Mouse (Mus musculus) hindbrain, embryonic 14.5 days (tissue): ENCODE results near the gene Cyb5r1. TPM values are rescaled to one million over a fixed set of nuclear protein-coding genes. Genes with fewer than 3 reads are reported as not detected.
"Not testable (repeated sequence)": the region's sequence is repeated elsewhere in the genome, so short reads cannot be mapped to it uniquely, and the experiment has no call there.

Experiments
- ATAC-seq: fragments of 200-750 bp; cut with Nextera tagmentation; 2 replicates; pipeline ENCODE4 v1.8.0; 2017; ENCODE audit warnings: moderate number of reproducible peaks, mild to moderate bottlenecking, moderate TSS enrichment, moderate library complexity; ENCODE audit not compliant: low FRiP score
- DNase-seq: peaks from one replicate; pipeline ENCODE4 v3.0.0-alpha.2; 2015; ENCODE audit warnings: low spot score
- H3K27ac ChIP-seq: fragments of 300-500 bp; sonication (generic); 2 replicates; pipeline ENCODE4 v1.5.1; 2014; ENCODE audit warnings: mild to moderate bottlenecking, moderate library complexity
- H3K27me3 ChIP-seq: fragments of 300-500 bp; sonication (generic); 2 replicates; pipeline ENCODE4 v1.6.1; 2014; ENCODE audit warnings: mild to moderate bottlenecking, low read length, mixed read lengths; ENCODE audit not compliant: control insufficient read depth, insufficient read depth
- H3K36me3 ChIP-seq: fragments of 300-500 bp; sonication (generic); replicated peaks from 2 replicates; pipeline ENCODE4 v1.6.1; 2014; ENCODE audit not compliant: control insufficient read depth, insufficient read depth
- H3K4me1 ChIP-seq: fragments of 300-500 bp; sonication (generic); replicated peaks from 2 replicates; pipeline ENCODE4 v1.6.1; 2014; ENCODE audit warnings: antibody characterized with exemption, low read length, mixed read lengths; ENCODE audit not compliant: control insufficient read depth, insufficient read depth
- H3K4me2 ChIP-seq: fragments of 300-500 bp; sonication (generic); replicated peaks from 2 replicates; pipeline ENCODE4 v1.6.1; 2014; ENCODE audit warnings: mild to moderate bottlenecking, moderate library complexity
- H3K4me3 ChIP-seq: fragments of 300-500 bp; sonication (generic); replicated peaks from 2 replicates; pipeline ENCODE4 v1.5.1; 2014; ENCODE audit warnings: mild to moderate bottlenecking, low read length
- H3K9ac ChIP-seq: fragments of 300-500 bp; sonication (generic); 2 replicates; pipeline ENCODE4 v1.6.1; 2014
- H3K9me3 ChIP-seq: fragments of 300-500 bp; sonication (generic); 2 replicates; pipeline ENCODE4 v1.6.1; 2016; ENCODE audit warnings: low read length; ENCODE audit not compliant: control insufficient read depth
- whole genome bisulfite sequencing: fragments of 180-500 bp; shearing (Covaris S2); extraction: QIAGEN DNeasy Blood & Tissue Kit; methylation state at CpG from one replicate; pipeline ENCODE4 v1.1.7; 2014; 5-methylcytosine and 5-hydroxymethylcytosine counted together
- polyA plus RNA-seq: library from polyadenylated mRNA; unstranded; fragments of >200 nt; fragmentation: Nextera tagmentation; extraction: Ambion mirVana; gene quantifications from 2 replicates; pipeline ENCODE4 v1.2.1, GENCODE M21; 2014

The Cyb5r1 gene
- polyA plus RNA-seq, 1 experiment from 2014 or later = 13.3 TPM

DNA sequence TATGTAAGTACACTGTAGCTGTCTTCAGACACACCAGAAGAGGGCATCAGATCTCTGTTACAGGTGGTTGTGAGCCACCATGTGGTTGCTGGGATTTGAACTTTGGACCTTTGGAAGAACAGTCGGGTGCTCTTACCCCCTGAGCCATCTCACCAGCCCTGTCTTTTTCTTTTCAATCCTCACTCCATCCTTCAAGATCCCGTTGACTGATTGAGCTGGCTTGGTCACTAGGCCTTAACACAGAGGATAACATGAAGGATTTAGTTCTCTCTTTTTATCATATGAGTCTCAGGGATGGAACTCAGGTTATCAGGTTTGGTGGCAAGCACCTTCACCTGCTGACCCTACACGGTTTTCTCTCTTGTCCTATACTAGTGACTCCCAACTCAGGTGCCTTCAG lies 43.2 kb downstream of the Cyb5r1 start:
- WGBS = 77% methylated on average over 3 of the region's 3 CpGs
- H3K9me3 ChIP-seq, H3K27me3 ChIP-seq, H3K9ac ChIP-seq, H3K36me3 ChIP-seq, H3K27ac ChIP-seq, DNase-seq, H3K4me3 ChIP-seq, H3K4me1 ChIP-seq, H3K4me2 ChIP-seq, ATAC-seq: not testable (repeated sequence)

DNA sequence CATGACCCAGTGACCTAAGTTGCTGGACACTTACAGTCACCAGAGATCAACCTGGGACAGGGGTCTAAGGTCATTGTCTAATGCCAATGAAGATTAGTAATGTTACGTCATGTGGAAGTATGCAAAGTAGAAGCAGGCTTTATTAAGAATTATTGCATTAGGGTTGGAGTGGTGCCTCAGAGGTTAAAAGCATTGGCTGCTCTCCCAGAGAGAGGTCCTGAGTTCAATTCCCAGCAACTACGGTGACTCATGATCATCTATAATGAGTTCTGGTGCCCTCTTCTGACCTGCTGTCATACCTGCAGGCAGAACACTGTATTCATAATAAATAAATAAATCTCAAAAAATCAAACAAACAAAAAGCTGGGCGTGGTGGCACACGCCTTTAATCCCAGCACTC lies 44.8 kb downstream of the Cyb5r1 start:
- Histone ChIP-seq H3K36me3 (no peaks in the 10 kb centered on the region), H3K27ac (no peak overlapping the region), H3K4me3 (no peak overlapping the region), H3K9me3 (no peaks in the 10 kb centered on the region), H3K9ac (no peak overlapping the region), H3K27me3 (no peaks in the 10 kb centered on the region), H3K4me2 (no peak overlapping the region), H3K4me1 (no peaks in the 10 kb centered on the region)
- 87% methylated on average over 4 of the region's 4 CpGs for WGBS
- ATAC-seq = no peak
- no peak for DNase-seq

DNA sequence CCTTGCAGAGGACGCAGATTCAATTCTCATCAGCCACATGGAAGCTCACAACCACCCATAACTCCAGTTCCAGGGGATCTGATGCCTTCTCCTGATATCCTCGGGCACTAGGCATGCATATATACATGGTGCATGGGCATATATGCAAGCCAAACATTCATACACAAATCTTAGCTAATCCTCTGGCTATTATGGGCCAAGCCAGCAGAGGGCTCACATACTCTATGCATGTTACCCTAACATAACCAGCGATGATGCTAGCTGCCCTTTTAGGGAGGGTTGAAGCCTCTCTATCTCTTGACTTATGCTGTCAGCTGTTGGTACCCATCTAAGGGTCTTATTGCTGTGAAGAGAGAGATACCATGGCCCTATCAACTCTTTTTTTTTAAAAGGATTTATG lies 45.6 kb downstream of the Cyb5r1 start:
- Histone ChIP-seq H3K4me2 (no peak overlapping the region), H3K9ac (no peak overlapping the region), H3K27me3 (no peaks in the 10 kb centered on the region), H3K4me1 (peaks cover 3% of the 10 kb centered on the region), H3K27ac (no peak overlapping the region), H3K36me3 (no peaks in the 10 kb centered on the region), H3K4me3 (no peak overlapping the region), H3K9me3 (no peaks in the 10 kb centered on the region)
- peak; percentile 58 for DNase-seq
- WGBS = 40% methylated on average over 3 of the region's 3 CpGs
- no peak for ATAC-seq

DNA sequence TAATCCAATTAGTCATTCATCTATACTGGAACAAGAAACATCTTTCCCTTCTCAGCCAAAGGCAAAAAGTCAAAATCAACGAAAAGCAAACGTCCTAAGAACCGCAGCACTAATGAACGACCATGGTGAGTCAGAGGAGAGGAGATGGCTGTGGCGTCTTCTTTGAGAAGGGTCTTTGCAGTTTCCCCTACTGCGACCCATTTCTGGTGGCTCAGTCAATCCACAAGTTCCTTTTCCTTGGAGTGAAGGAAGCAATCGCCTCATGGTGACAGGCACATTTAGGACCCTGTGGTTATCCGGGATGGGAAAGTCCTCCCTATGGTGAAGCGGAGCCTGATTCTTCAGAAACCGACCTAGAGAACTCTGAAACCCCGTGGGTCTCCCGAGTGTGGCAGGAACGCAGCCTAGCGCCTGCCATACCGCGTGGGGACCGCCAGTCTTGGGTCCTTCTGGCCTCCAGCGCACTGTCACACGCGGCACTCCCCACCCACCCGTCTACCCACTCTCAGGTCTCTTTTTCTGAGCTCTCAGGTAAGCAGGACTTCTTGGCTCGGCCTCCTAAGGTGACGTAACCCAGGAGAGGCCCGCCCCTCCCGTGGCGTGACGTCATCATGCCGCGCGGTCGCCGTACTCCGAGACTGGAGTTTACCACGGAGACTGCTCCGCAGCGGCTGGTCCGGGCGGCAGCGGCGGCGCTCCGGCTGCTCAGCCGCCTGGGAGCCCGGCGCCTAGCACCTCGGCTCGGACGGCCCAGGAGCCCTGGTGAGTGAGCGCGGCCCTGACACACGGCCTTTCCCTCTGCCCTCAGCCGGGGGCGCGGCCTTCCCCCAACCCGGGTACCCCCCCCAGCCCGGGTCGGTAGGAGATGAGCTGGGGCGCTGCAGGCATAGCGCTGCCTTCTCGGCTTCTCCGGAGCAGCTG lies 49.8 kb downstream of the Cyb5r1 start, which contains the start of gene Klhl12:
Gene Klhl12 (plus strand): TSS at position 628 of the 921 bp plus-strand sequence.
- H3K9me3 ChIP-seq = no peaks in the 10 kb centered on the region
- H3K4me3 ChIP-seq = peak within 1 kb of the TSS; percentile 96
- H3K27ac ChIP-seq = peak within 1 kb of the TSS; percentile 61
- WGBS = 2% methylated on average over 61 of the region's 61 CpGs
- peak within 1 kb of the TSS; percentile 93 for H3K4me2 ChIP-seq
- H3K36me3 ChIP-seq = peaks cover 18% of the 10 kb centered on the region
- DNase-seq (peak; percentile 95), ATAC-seq (peak; percentile 94)
- no peaks in the 10 kb centered on the region for H3K27me3 ChIP-seq
- H3K9ac ChIP-seq = peak within 1 kb of the TSS; percentile 97
- H3K4me1 ChIP-seq = peaks cover 8% of the 10 kb centered on the region

DNA sequence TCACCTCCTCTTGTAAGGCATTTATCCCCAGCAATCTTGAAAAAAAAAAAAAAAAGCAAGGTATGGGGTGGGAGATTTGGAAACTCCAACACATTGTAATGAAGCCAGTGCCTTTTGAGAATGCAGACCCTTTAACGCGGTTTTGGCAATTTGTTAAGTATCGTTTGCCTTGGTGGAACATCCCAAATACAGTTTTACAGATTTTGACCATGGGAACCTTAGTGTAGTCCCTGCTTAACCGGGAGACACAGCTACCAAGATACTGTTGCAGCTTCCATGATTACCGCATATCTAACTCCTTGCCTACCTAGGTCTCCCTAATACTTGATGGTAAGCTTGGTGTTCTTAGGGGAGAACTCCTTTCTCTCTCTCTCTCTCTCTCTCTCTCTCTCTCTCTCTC lies 50.7 kb downstream of the Cyb5r1 start:
- DNase-seq = no peak
- Histone ChIP-seq H3K9ac (peak overlapping the region; percentile 97), H3K4me1 (peaks cover 8% of the 10 kb centered on the region), H3K4me3 (peak overlapping the region; percentile 96), H3K9me3 (no peaks in the 10 kb centered on the region), H3K36me3 (peaks cover 27% of the 10 kb centered on the region), H3K27me3 (no peaks in the 10 kb centered on the region), H3K4me2 (peak overlapping the region; percentile 93), H3K27ac (no peak overlapping the region)
- 25% methylated on average over 5 of the region's 5 CpGs for WGBS
- no peak for ATAC-seq

DNA sequence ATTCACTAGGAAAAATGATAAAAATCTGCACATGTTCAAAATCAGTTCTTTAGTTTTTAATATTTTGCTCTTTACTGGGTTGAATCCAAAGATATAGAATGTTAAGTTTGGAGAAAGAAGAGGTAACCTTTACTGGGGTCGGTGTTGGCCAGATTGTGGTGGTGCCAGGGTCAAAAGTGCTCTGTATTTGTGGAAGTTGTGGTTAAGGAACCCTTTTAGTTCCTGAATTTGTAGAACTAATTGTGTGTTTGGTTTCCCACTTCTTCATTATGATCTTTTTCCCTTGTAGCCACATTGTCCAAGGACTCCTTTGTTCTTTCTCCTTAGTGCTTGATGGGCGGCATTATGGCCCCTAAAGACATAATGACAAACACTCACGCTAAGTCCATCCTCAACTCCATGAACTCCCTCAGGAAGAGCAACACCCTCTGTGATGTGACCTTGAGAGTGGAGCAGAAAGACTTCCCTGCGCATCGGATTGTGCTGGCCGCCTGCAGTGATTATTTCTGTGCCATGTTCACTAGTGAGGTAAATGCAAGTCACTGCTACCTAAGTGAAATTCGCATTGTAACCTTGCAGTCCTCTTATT lies 52.9 kb downstream of the Cyb5r1 start:
- Histone ChIP-seq H3K4me3 (no peak overlapping the region), H3K9ac (no peak overlapping the region), H3K9me3 (no peaks in the 10 kb centered on the region), H3K27ac (no peak overlapping the region), H3K27me3 (no peaks in the 10 kb centered on the region), H3K36me3 (peaks cover 48% of the 10 kb centered on the region), H3K4me2 (no peak overlapping the region), H3K4me1 (peaks cover 8% of the 10 kb centered on the region)
- 93% methylated on average over 7 of the region's 7 CpGs for WGBS
- no peak for DNase-seq
- ATAC-seq = no peak

DNA sequence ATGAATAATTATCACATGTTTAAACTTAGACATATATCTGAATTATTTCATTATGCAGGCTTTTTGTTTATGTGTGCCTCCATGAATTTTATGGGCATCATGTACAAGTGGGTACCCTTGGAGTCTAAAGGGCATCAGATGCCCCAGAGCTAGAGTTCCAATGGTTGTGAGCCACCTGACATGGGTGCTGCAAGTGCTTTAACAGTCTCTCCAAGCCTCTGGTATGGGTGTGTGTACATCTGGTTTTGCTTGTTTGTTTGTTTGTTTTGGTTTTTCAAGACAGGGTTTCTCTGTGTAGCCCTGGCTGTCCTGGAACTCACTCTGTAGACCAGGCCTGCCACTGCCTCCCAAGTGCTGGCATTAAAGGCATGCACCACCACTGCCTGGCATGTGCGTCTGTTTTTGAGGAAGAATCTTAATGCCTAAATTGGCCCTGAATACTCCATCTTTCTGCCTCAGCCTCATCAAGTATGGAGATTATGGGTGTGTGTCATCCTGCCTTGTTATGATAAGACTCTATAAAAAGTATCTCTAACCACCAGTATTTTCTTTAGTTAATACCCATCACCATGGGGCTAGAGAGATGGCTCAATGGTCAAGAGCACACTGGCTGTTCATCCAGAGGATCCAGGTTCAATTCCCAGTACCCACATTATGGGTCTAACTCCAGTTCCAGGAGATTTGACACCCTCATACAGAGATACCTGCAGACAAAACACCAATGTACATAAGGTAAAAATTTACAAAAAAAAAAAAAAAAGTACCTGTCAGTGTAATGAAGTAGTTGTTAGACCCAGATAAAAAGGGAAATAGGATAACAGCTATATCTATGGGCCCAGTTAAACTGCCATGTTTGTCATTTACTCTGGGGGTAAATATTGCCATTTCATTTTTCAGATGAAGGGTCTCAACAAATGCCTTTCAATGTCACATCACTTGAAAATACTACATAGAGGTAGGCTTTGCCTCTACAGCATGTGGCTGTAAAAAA lies 55.2 kb downstream of the Cyb5r1 start:
- ATAC-seq = no peak
- 96% methylated on average over 1 of the region's 1 CpGs for WGBS
- H3K36me3 ChIP-seq = peaks cover 68% of the 10 kb centered on the region

More for the DNA sequence above, 55.2 kb downstream of the Cyb5r1 start:
- no peak overlapping the region for H3K9ac ChIP-seq
- no peak overlapping the region for H3K4me2 ChIP-seq
- H3K27ac ChIP-seq = no peak overlapping the region
- H3K27me3 ChIP-seq = no peaks in the 10 kb centered on the region
- peaks cover 8% of the 10 kb centered on the region for H3K4me1 ChIP-seq
- H3K4me3 ChIP-seq = no peak overlapping the region
- H3K9me3 ChIP-seq = no peaks in the 10 kb centered on the region
- no peak for DNase-seq
